Mouse (Mus musculus): Measurements from ENCODE around the gene Incenp.
A peak's percentile ranks its signal among the peaks of the same experiment; 100 is the strongest.
"Not testable (repeated sequence)": the region's sequence is repeated elsewhere in the genome, so short reads cannot be mapped to it uniquely, and the experiment has no call there.

Incenp gene

GRCm38 (mm10) chr19:9918176-9918861 lies 19.0 kb upstream of the Incenp start:
- no peak for DNase-seq (ENCODE audit: low spot score in 2 of 2)

GRCm38 (mm10) chr19:9917727-9918126 lies 18.4 kb upstream of the Incenp start:
- no peak for DNase-seq (ENCODE audit: low spot score in 2 of 2)

GRCm38 (mm10) chr19:9915935-9916334 lies 16.6 kb upstream of the Incenp start:
- DNase-seq (ENCODE audit: low spot score in 2 of 2), result peak; percentile 82 to 93

GRCm38 (mm10) chr19:9914346-9914745 lies 15.0 kb upstream of the Incenp start:
- no peak for DNase-seq (ENCODE audit: low spot score in 2 of 2)

GRCm38 (mm10) chr19:9913784-9914183 lies 14.4 kb upstream of the Incenp start:
- DNase-seq (ENCODE audit: low spot score in 2 of 2), result no peak

GRCm38 (mm10) chr19:9911314-9911754 lies 12.0 kb upstream of the Incenp start:
- DNase-seq (ENCODE audit: low spot score in 2 of 2), result peak in 1 of 2 experiments; percentile 50

- no peak for DNase-seq (ENCODE audit: low spot score in 2 of 2)
Observed at GRCm38 (mm10) chr19:9909351-9909750, 10.0 kb upstream of the Incenp start.

GRCm38 (mm10) chr19:9900696-9901095 lies 1.3 kb upstream of the Incenp start:
- peak in 1 of 2 experiments; percentile 59 for DNase-seq (ENCODE audit: low spot score in 2 of 2)

- no peak for DNase-seq (ENCODE audit: low spot score in 2 of 2)
Observed at GRCm38 (mm10) chr19:9899780-9900146, 412 bp upstream of the Incenp start.

GRCm38 (mm10) chr19:9898339-9899066 lies 848 bp downstream of the Incenp start:
- DNase-seq (ENCODE audit: low spot score in 2 of 2), result no peak

- no peak for DNase-seq (ENCODE audit: low spot score in 2 of 2)
Observed at GRCm38 (mm10) chr19:9896067-9896466, 3.3 kb downstream of the Incenp start.

- no peak for DNase-seq (ENCODE audit: low spot score in 2 of 2)
Observed at GRCm38 (mm10) chr19:9886771-9887170, 12.6 kb downstream of the Incenp start.

- no peak for DNase-seq (ENCODE audit: low spot score in 2 of 2)
Observed at GRCm38 (mm10) chr19:9886348-9886747, 13.0 kb downstream of the Incenp start.

GRCm38 (mm10) chr19:9878186-9878835 lies 21.0 kb downstream of the Incenp start:
- no peak for DNase-seq (ENCODE audit: low spot score in 2 of 2)

- DNase-seq (ENCODE audit: low spot score in 2 of 2), result no peak
Observed at GRCm38 (mm10) chr19:9865466-9865865, 33.9 kb downstream of the Incenp start.

GRCm38 (mm10) chr19:9864856-9865255 lies 34.5 kb downstream of the Incenp start:
- DNase-seq (ENCODE audit: low spot score in 2 of 2), result no peak

GRCm38 (mm10) chr19:9860821-9861220 lies 38.5 kb downstream of the Incenp start:
- not testable (repeated sequence) for DNase-seq (ENCODE audit: low spot score in 2 of 2)

- DNase-seq (ENCODE audit: low spot score in 2 of 2), result not testable (repeated sequence)
Observed at GRCm38 (mm10) chr19:9849368-9850075, 49.8 kb downstream of the Incenp start.

GRCm38 (mm10) chr19:9847262-9847661 lies 52.1 kb downstream of the Incenp start, which contains the start of gene Scgb2a2:
Gene Scgb2a2 (plus strand): TSS chr19:9847562.
- DNase-seq (ENCODE audit: low spot score in 2 of 2), result no peak

GRCm38 (mm10) chr19:9837341-9837715 lies 62.0 kb downstream of the Incenp start:
- no peak for DNase-seq (ENCODE audit: low spot score in 2 of 2)

GRCm38 (mm10) chr19:9836581-9837340 lies 62.6 kb downstream of the Incenp start:
- peak; percentile 45 to 70 for DNase-seq (ENCODE audit: low spot score in 2 of 2)
